Mouse (Mus musculus) stomach, postnatal 0 days (tissue): ENCODE results near the gene Pak7. TPM values are rescaled to one million over a fixed set of nuclear protein-coding genes. Genes with fewer than 3 reads are reported as not detected.
A peak's percentile ranks its signal among the peaks of the same experiment; 100 is the strongest.

Experiments
- ATAC-seq: fragments of 200-750 bp; cut with Nextera tagmentation; 2 replicates; pipeline ENCODE4 v1.8.0; 2017; ENCODE audit not compliant: low FRiP score, low TSS enrichment
- DNase-seq: peaks from one replicate; pipeline ENCODE4 v3.0.0-alpha.2; 2016; ENCODE audit warnings: low spot score
- H3K27ac ChIP-seq: fragments of 300-500 bp; sonication (generic); replicated peaks from 2 replicates; pipeline ENCODE4 v1.5.1; 2014; ENCODE audit warnings: mild to moderate bottlenecking, control low read depth
- H3K27me3 ChIP-seq: fragments of 300-500 bp; sonication (generic); 2 replicates; pipeline ENCODE4 v1.6.1; 2014; ENCODE audit warnings: low read length; ENCODE audit not compliant: control insufficient read depth, insufficient read depth
- H3K36me3 ChIP-seq: fragments of 300-500 bp; sonication (generic); 2 replicates; pipeline ENCODE4 v1.6.1; 2014; ENCODE audit warnings: low read length, mixed read lengths; ENCODE audit not compliant: control insufficient read depth, insufficient read depth
- H3K4me1 ChIP-seq: fragments of 300-500 bp; sonication (generic); replicated peaks from 2 replicates; pipeline ENCODE4 v1.6.1; 2014; ENCODE audit warnings: antibody characterized with exemption; ENCODE audit not compliant: control insufficient read depth, insufficient read depth
- H3K4me2 ChIP-seq: fragments of 300-500 bp; sonication (generic); replicated peaks from 2 replicates; pipeline ENCODE4 v1.6.1; 2014; ENCODE audit warnings: low read depth, mild to moderate bottlenecking, control low read depth, moderate library complexity
- H3K4me3 ChIP-seq: fragments of 300-500 bp; sonication (generic); 2 replicates; pipeline ENCODE4 v1.5.1; 2014; ENCODE audit warnings: low read depth, low read length, control low read depth
- H3K9ac ChIP-seq: fragments of 300-500 bp; sonication (generic); 2 replicates; pipeline ENCODE4 v1.6.1; 2014; ENCODE audit warnings: mild to moderate bottlenecking, low read length, control low read depth, mixed read lengths
- H3K9me3 ChIP-seq: fragments of 300-500 bp; sonication (generic); 2 replicates; pipeline ENCODE4 v1.6.1; 2016; ENCODE audit warnings: low read length; ENCODE audit not compliant: control insufficient read depth
- CTCF ChIP-seq: IDR thresholded peaks from 2 replicates; pipeline ENCODE4 v1.5.1; 2016; ENCODE audit warnings: antibody characterized with exemption, low read depth, mild to moderate bottlenecking, moderate library complexity
- EP300 ChIP-seq: optimal IDR thresholded peaks from 2 replicates; pipeline ENCODE3; 2016; ENCODE audit warnings: antibody characterized with exemption
- WGBS: fragments of 180-500 bp; shearing (Covaris S2); extraction: QIAGEN DNeasy Blood & Tissue Kit; methylation state at CpG from one replicate; pipeline ENCODE4 v1.1.7; 2014; 5-methylcytosine and 5-hydroxymethylcytosine counted together
- polyA plus RNA-seq: library from polyadenylated mRNA; unstranded; fragments of >200 nt; fragmentation: Nextera tagmentation; extraction: Ambion mirVana; gene quantifications from 2 replicates; pipeline ENCODE4 v1.2.1, GENCODE M21; 2015

The Pak7 gene
- polyA plus RNA-seq, 1 experiment from 2014 or later = 0.38 TPM

DNA sequence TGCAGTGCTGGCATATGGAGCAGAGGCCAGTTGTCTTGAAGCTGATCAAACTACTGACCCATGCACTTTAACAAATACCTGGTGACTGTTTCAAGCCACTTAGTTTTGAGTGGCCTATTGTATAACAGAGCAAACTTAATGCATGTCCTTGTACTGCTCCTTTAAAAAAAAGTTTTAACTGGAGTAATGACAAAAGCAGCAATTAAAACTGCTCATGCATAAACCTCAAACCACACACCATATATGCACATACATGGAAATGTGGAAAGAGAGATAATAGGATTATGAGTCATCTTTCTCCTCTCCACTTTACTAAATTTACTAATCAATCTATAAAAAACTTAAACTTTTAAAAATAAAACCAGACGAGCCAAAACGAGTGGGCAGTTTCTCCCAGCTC is 291.8 kb downstream of the Pak7 start:
- no peaks in the 10 kb centered on the region for H3K36me3 ChIP-seq
- 52% methylated on average over 2 of the region's 2 CpGs for WGBS
- TF ChIP-seq EP300 (no peak), CTCF (no peak)
- H3K4me3 ChIP-seq = no peak overlapping the region
- H3K9me3 ChIP-seq = no peaks in the 10 kb centered on the region
- no peak overlapping the region for H3K4me2 ChIP-seq
- H3K27ac ChIP-seq = no peak overlapping the region
- H3K4me1 ChIP-seq = no peaks in the 10 kb centered on the region
- no peaks in the 10 kb centered on the region for H3K27me3 ChIP-seq
- DNase-seq (no peak), ATAC-seq (no peak)
- H3K9ac ChIP-seq = no peak overlapping the region

GRCm38 (mm10) chr2:136064356-136064755 is 323.4 kb downstream of the Pak7 start:
- no peak overlapping the region for H3K4me3 ChIP-seq
- H3K27me3 ChIP-seq = no peaks in the 10 kb centered on the region; the same call in 1 of the 2 replicates
- DNase-seq = no peak
- no peak for ATAC-seq
- H3K4me1 ChIP-seq = no peaks in the 10 kb centered on the region
- H3K9me3 ChIP-seq = no peaks in the 10 kb centered on the region
- no peak overlapping the region for H3K4me2 ChIP-seq
- H3K9ac ChIP-seq = no peak overlapping the region
- H3K27ac ChIP-seq = no peak overlapping the region
- 94% methylated on average over 1 of the region's 1 CpGs for WGBS
- no peaks in the 10 kb centered on the region for H3K36me3 ChIP-seq
- TF ChIP-seq CTCF (no peak), EP300 (no peak)

DNA sequence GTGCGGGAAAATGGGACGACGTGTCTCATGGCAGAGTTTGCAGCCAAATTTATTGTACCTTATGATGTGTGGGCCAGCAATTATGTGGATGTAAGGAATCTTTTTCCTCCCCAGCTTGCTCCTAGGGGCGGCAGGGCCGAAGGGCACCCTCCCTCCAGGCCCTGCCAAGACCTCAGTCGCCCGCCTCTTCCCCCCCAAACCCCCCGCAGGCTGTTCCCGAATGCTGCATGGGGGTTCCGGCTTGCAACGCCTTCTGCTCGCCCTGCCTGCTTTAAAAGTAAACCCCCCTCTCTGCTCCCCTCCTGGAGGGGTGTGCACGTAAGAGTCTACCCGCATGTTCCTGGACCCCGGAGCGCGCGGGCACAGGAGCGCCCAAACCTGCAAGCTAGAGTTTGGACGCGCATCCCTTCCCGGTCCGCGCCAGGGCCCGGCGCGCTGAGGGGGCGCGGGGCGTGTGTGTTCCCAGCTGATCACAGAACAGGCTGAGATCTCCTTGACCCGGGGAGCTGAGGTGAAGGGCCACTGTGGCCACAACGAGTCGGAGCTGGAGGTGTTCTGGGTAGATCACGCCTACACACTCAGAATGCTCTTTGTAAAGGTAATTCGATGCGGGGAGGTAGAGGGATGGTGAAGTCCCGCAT is 328.6 kb downstream of the Pak7 start:
- no peak for DNase-seq
- ATAC-seq = no peak
- 1% methylated on average over 37 of the region's 37 CpGs for WGBS
- H3K9me3 ChIP-seq = no peaks in the 10 kb centered on the region
- H3K36me3 ChIP-seq = no peaks in the 10 kb centered on the region
- no peak overlapping the region for H3K27ac ChIP-seq
- H3K27me3 ChIP-seq = peaks cover 4% of the 10 kb centered on the region; the same call in 1 of the 2 replicates
- TF ChIP-seq EP300 = no peak
- no peak for TF ChIP-seq CTCF
- no peaks in the 10 kb centered on the region for H3K4me1 ChIP-seq
- no peak overlapping the region for H3K4me2 ChIP-seq
- H3K9ac ChIP-seq = no peak overlapping the region
- no peak overlapping the region for H3K4me3 ChIP-seq

DNA sequence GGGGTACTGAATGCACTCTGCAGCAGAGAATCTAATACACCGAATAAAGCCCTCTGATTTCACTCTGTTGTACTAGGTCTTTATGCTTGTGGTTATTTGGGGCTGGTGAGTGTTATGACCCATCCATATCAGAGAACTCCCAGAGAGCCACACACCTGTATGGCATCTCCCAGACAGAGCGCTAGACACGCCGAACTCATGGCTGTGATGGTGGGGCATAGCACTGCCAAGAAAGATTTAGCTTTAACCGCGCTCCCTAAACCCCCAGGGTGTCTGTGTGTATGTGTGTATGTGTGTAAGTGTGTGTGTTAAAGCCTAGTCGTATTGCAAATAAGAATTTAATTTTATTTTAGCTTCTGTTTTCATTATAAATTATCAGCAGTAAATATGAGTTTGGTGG is 329.4 kb downstream of the Pak7 start:
- no peak overlapping the region for H3K4me2 ChIP-seq
- WGBS = 7% methylated on average over 7 of the region's 7 CpGs
- no peak overlapping the region for H3K9ac ChIP-seq
- H3K27me3 ChIP-seq = peaks cover 4% of the 10 kb centered on the region; the same call in 1 of the 2 replicates
- H3K4me1 ChIP-seq = no peaks in the 10 kb centered on the region
- H3K9me3 ChIP-seq = no peaks in the 10 kb centered on the region
- H3K36me3 ChIP-seq = no peaks in the 10 kb centered on the region
- TF ChIP-seq CTCF (no peak), EP300 (no peak)
- DNase-seq = no peak
- H3K27ac ChIP-seq = no peak overlapping the region
- no peak overlapping the region for H3K4me3 ChIP-seq
- no peak for ATAC-seq

DNA sequence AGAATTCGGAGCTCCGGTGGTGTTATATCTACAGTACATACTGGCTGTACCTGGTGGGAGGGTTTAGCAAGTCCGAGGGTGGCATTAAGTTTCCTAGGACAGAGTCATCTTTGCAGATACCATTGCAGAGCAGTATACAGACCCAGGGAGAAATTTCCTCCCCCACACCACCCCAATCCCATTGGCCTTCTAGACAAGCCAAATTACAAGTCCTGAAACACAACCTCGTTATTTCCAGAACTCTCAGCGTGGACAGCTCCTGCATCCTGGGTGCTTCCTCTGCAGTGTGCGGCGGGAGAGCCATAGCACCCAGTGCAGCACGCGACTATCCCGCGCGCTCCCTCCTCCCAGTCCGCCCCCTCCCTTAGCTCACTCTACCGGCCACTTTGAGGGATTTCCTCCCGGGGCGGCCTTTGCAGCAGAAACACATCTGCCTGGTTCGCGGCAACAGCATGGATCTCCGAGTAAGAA is 329.9 kb downstream of the Pak7 start:
- no peaks in the 10 kb centered on the region for H3K4me1 ChIP-seq
- H3K27me3 ChIP-seq = peaks cover 4% of the 10 kb centered on the region; the same call in 1 of the 2 replicates
- H3K4me2 ChIP-seq = no peak overlapping the region
- DNase-seq (no peak), ATAC-seq (no peak)
- no peaks in the 10 kb centered on the region for H3K9me3 ChIP-seq
- 7% methylated on average over 19 of the region's 19 CpGs for WGBS
- H3K27ac ChIP-seq = no peak overlapping the region
- H3K36me3 ChIP-seq = no peaks in the 10 kb centered on the region
- no peak overlapping the region for H3K4me3 ChIP-seq
- H3K9ac ChIP-seq = no peak overlapping the region
- TF ChIP-seq CTCF = no peak
- no peak for TF ChIP-seq EP300

- DNase-seq (no peak), ATAC-seq (no peak)
- 0 out of 2 replicates have a peak within 1 kb of the TSS, but pooled peaks have one; percentile 11 for H3K4me2 ChIP-seq
- H3K27ac ChIP-seq = no peak within 1 kb of the TSS
- no peak within 1 kb of the TSS for H3K4me3 ChIP-seq
- 4% methylated on average over 8 of the region's 8 CpGs for WGBS
- H3K9me3 ChIP-seq = no peaks in the 10 kb centered on the region
- H3K9ac ChIP-seq = no peak within 1 kb of the TSS
- no peaks in the 10 kb centered on the region for H3K4me1 ChIP-seq
- no peaks in the 10 kb centered on the region for H3K27me3 ChIP-seq
- TF ChIP-seq EP300 (no peak), CTCF (no peak)
- H3K36me3 ChIP-seq = no peaks in the 10 kb centered on the region
These were observed 336.0 kb downstream of the Pak7 start, which contains the start of gene Lamp5 for GRCm38 (mm10) chr2:136051688-136052289. Lamp5 (plus strand) TSS chr2:136052239.
